Mouse (Mus musculus): ENCODE data around the gene Prelid3b. TPM values are rescaled to one million over a fixed set of nuclear protein-coding genes. Genes with fewer than 3 reads are reported as not detected.

Gene Prelid3b
- polyA plus RNA-seq (2017; shearing (Covaris generic)), result 10 to 100 TPM; 81.2 to 90.9 TPM

- ATAC-seq, result peak; percentile 95
Measured at GRCm38 (mm10) chr2:174472818-174473549, at the start of gene Prelid3b. Gene Prelid3b, minus strand, starts transcription at chr2:174473081.

- no peak for ATAC-seq
Measured at GRCm38 (mm10) chr2:174522134-174522533, 49.3 kb upstream of the Prelid3b start.

- ATAC-seq, result peak; percentile 89
Measured at GRCm38 (mm10) chr2:174517141-174518079, 44.5 kb upstream of the Prelid3b start.

DNA sequence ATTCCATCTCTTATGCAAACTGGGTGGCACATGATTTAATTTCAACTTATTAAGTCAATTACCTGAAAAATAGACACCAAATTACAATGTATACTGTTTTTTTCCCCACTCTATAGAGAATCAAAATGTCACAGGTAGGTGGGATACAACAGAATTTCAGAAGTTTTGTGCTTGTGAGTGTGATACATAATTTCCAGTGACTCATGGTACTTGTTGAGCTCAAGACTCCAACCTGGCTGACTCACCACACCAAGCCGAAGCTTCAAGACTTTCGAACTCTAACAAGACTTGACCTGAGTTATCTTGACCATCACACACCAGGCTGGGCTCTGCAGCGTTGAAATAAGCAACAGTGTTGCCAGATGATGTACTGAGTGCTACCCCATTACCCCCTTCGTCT, 42.0 kb upstream of the Prelid3b start:
- no peak for ATAC-seq

DNA sequence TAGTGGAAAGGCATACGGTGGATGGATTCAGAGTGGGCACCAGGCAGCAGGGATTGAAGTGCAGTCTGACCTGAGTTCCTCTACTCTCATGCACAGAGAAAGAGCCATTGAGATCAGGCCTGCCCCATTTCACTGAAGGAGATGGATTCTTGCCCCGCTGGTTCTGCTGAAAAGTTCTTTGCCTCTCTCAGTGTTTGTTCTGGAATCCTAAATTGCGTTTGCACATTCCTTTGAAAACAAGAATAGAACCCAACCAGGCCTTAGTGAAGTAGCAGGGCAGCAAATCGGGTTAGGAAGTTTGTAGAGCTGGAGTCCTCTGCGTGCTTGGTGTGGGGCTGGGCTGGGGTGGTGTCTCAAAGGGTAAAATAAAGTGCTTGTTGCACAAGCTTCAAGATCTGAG, 40.9 kb upstream of the Prelid3b start:
- ATAC-seq, result no peak

GRCm38 (mm10) chr2:174509825-174510224, 36.9 kb upstream of the Prelid3b start:
- no peak for ATAC-seq

- no peak for ATAC-seq
Measured at GRCm38 (mm10) chr2:174507998-174508397, 35.1 kb upstream of the Prelid3b start.

DNA sequence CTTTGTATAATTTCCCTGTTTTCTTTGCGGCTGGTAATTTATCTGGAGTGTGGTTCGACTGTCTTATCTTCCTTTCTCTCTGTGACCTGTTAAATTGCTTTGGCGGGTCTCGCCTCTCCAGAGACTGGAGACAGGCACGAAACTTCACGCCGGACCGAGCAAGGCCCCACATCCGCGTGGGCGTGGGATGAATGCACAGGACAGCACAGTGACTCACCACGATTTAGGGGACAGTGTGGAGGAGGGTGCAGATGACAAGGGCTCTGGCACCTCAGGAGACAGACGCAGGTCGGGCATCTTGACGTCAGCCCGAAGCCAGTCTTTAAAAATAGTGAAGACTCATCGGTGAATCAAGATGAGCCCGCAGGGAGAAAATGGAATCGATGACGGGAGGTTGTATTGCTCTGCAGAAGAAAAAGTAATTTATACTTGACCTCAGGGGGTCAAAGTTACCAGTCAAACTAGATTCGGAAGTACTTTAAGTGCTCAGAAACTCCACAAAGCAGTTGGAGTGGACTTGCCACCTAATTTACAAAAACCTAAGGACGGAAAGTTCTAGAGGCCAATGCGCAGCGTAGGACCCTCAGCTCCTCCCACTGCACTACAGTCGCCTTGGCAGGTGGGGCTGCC, 30.1 kb upstream of the Prelid3b start:
- no peak for ATAC-seq

DNA sequence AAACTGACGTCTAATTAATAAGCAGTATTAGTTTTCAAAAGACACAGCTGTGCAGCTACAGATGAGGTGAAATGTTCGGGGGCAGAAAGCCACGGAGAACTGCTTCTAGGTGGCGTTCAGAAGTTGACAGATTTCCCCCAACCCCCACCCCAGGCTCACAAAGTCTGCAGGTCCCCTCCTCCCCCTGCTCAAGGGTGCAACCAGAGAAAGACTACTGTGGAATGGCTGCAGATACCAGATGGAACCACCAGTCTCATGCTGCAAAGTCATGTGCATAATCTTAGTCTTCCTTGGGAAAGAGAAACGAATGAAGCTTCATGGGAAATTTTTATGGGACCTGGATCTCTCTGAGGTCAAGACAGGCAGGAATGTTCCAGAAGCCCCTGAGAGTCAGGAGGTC, 29.4 kb upstream of the Prelid3b start:
- ATAC-seq, result no peak

- no peak for ATAC-seq
Measured at GRCm38 (mm10) chr2:174501517-174501916, 28.6 kb upstream of the Prelid3b start.

DNA sequence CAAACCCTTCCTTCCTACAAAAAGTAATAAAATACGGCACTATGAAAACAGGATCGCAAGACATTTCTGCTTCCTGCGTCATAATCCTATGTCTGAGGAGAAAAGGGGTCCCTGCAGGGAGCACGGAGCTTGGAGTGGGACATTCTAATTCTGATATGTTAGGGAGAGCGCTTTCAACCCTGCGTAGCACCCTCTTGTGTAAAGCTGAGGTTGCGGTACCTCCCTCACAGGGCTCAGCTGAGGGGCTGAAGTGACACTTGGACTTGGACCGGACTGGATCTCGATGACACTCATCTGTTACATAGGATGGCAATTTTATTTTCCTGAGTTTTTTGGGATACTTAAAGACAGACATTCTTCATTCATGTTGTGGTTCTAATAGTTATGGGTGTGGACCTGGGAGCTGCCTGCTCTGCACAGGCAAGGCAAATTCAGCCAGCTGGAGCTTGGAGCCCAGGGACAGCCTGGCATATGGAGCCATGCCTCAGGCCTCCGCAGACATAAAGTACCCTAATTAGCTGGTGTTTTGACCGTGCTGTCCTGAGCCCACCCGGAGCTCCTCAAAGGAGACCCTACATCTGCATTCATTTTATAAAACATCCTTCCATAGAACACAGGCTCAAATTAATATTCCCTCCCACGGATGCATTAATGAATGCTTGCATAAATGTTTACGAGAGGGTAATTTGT, 28.1 kb upstream of the Prelid3b start:
- ATAC-seq, result no peak

DNA sequence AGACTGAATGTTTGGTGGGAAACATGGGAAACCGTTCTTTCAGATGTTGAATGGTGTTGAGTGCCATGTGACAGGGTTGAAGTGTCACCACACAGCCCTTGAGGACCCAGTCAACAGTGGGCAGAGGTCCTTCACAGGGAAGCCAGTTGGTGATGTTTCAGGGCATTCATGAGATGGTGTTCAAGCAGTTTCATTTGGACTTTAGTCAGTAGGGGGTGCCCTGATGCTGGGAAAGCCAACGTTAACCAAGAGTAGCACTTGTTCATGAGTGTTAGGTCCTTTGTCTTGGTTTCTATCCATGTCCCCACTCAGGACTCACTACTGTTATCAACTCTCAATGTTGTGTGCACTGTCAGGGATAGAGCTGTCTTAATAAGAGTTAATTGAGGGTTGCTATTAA, 20.0 kb upstream of the Prelid3b start:
- ATAC-seq, result peak; percentile 71

DNA sequence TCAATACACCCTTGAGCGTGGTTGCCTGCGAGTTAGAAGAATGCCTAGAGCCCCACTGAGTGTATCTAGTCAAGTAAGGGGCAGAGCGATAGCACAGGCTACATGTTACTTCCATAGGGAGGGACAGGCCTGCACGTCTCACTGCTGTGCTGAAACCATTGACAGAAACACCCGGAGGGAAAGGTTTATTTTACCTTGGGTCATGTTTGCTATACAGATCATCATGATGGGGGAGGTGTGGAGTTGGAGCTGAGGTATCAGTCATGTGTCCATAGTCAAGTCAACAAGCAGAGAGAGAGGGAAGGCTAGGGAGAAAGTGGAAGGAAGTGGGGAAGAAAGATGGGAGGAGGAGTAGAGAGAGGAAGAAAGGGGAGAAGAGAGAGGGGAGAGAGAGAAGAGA, 14.1 kb upstream of the Prelid3b start:
- ATAC-seq, result no peak

- no peak for ATAC-seq
Measured at GRCm38 (mm10) chr2:174478746-174479145, 5.9 kb upstream of the Prelid3b start.

DNA sequence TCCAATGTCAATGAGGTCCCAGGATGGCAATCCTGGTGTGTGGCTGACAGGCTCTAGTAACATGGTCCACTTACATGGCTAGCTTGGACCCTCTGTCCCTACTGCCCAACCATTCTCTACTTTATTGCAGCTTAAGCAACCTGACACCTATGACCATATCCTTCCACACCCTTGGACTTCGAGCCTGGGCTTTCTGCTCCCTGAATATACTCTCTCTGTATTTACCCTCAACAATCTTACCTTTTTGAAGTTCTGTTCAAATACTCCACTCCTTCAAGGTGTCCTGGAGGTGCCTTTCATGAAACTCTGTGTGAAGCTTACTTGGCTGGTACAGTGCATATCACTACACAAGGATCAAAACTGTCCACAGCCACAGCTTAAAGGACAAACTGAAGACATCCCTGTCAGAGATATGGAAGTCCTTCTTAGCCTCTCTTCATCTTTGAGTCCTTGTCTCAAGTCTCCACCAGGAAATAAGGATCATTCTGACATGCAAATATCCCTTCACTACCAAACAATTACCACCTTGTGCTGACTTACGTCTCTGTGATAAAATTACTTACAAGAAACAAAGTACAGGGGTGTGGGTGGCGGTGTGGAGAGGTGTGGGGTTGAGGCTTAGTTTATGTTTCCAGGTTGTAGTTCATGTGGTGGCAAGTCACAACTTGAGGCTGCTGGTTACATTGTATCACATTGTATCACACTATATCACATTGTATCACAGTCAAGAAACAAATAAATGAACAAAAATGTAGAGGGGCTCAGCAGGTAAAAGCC, 4.8 kb upstream of the Prelid3b start:
- ATAC-seq, result no peak

GRCm38 (mm10) chr2:174473550-174473927, 658 bp upstream of the Prelid3b start:
- no peak for ATAC-seq

- peak; percentile 35 for ATAC-seq
Measured at GRCm38 (mm10) chr2:174472407-174472806, 474 bp downstream of the Prelid3b start.

DNA sequence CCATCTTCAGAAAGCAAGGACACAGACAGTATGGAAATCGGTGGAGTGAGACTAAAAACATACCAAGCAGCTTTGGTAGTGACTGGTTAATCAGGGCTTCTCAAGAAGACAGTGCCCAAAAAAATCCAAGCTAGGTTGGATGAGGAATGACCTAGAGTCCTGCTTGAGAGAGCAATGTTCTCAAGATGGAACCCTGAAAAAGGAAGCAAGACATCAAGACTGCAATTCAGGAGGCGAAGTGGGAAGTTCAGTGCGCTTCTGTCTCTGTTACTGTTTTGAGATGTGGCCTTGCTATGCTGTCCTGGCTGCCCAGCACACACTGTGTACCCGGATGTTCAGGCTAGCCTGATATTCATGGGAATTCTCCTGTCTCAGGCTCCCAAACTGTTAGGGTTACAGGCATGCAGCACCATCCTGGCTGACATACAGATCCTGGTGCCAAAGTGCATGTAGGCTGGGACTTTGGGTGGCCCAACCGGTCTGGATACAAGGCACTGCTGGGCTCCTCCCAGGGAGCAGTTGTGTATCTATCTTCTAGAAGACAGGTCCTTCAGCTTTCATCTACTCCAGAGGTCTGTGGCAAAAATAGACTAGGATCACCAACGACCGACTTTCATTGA, 2.0 kb downstream of the Prelid3b start:
- no peak for ATAC-seq

- ATAC-seq, result no peak
Measured at GRCm38 (mm10) chr2:174470333-174470732, 2.5 kb downstream of the Prelid3b start.

DNA sequence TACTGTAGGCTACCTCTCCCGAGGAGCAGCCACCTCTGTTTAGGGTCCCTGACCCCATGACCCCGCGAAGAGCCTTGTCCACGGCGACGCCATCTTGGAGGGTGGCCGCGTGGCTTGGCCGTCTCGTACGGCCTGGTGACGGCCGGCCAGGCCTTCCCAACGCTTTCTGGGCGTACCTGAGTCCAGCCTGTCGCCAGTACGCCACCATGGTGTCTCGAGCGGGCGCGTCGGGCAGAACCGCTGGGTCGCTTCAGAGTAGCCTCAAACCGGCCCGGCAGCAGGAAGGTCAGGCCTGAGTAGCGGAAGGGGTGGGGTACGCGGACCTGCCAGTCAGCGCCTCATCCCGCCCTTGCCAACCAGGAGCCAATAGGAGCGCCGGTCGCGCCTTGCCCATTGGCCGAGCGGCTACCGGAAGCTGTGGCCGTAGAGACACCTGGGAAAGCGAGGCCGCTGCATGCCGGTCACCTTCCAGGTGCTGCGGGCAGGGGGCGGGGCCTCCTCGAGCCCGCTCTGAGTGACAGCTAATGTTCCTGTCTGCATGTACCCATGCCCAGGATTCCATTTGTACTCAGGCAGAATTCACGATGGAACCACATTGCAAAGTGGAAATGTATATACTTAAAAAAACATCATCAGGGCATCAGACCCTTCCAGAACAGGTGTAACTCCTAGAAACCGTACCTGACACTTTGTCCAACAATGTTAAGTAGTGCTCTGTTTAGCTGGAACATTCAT, 8.9 kb downstream of the Prelid3b start, which contains the start of gene Atp5e:
Atp5e (minus strand) TSS at position 317 of the 735 bp plus-strand sequence.
- ATAC-seq, result peak; percentile 91
